Mouse (Mus musculus) limb, embryonic 10.5 days (tissue): ENCODE results near the gene Fam120b. TPM values are rescaled to one million over a fixed set of nuclear protein-coding genes. Genes with fewer than 3 reads are reported as not detected.
"Not testable (repeated sequence)": the region's sequence is repeated elsewhere in the genome, so short reads cannot be mapped to it uniquely, and the experiment has no call there.

ENCODE experiments used
- DNase-seq: peaks from one replicate; pipeline ENCODE4 v3.0.0-alpha.2; 2017; ENCODE audit warnings: low spot score
- H3K27ac ChIP-seq: fragments of 300-500 bp; sonication (generic); 2 replicates; pipeline ENCODE4 v1.5.1; 2016; ENCODE audit warnings: mild to moderate bottlenecking
- H3K27me3 ChIP-seq: fragments of 300-500 bp; sonication (generic); 2 replicates; pipeline ENCODE4 v1.6.1; 2016; ENCODE audit warnings: low read depth, mild to moderate bottlenecking; ENCODE audit not compliant: poor library complexity, severe bottlenecking
- H3K36me3 ChIP-seq: fragments of 300-500 bp; sonication (generic); 2 replicates; pipeline ENCODE4 v1.6.1; 2016; ENCODE audit warnings: mild to moderate bottlenecking, moderate library complexity
- H3K4me1 ChIP-seq: fragments of 300-500 bp; sonication (generic); 2 replicates; pipeline ENCODE4 v1.6.1; 2016
- H3K4me3 ChIP-seq: fragments of 300-500 bp; sonication (generic); 2 replicates; pipeline ENCODE4 v1.5.1; 2016; ENCODE audit warnings: mild to moderate bottlenecking, moderate library complexity
- H3K9me3 ChIP-seq: fragments of 300-500 bp; sonication (generic); replicated peaks from 2 replicates; pipeline ENCODE4 v1.6.1; 2016; ENCODE audit warnings: mild to moderate bottlenecking
- WGBS: fragments of 180-500 bp; shearing (Covaris S2); methylation state at CpG from one replicate; pipeline ENCODE4 v1.1.7; 2016; 5-methylcytosine and 5-hydroxymethylcytosine counted together
- polyA plus RNA-seq: library from polyadenylated mRNA; unstranded; fragments of >200 nt; fragmentation: Nextera tagmentation; extraction: Ambion mirVana; gene quantifications from 2 replicates; pipeline ENCODE4 v1.2.1, GENCODE M21; 2016

Gene Fam120b
- polyA plus RNA-seq, 1 experiment from 2014 or later = 27.6 TPM

GRCm38 (mm10) chr17:15425931-15426330 lies 29.9 kb downstream of the Fam120b start:
- Histone ChIP-seq H3K27me3 (no peaks in the 10 kb centered on the region), H3K4me1 (peaks cover 6% of the 10 kb centered on the region; the same call in 1 of the 2 replicates), H3K36me3 (peaks cover 88% of the 10 kb centered on the region), H3K4me3 (no peak overlapping the region), H3K9me3 (no peaks in the 10 kb centered on the region), H3K27ac (no peak overlapping the region)
- 81% methylated on average over 3 of the region's 3 CpGs for WGBS
- DNase-seq = no peak

- no peak overlapping the region for H3K27ac ChIP-seq
- H3K4me1 ChIP-seq = peaks cover 7% of the 10 kb centered on the region; the same call in 1 of the 2 replicates
- no peak overlapping the region for H3K4me3 ChIP-seq
- WGBS = 87% methylated on average over 6 of the region's 6 CpGs
- H3K27me3 ChIP-seq = no peaks in the 10 kb centered on the region
- DNase-seq = no peak
- no peaks in the 10 kb centered on the region for H3K9me3 ChIP-seq
- H3K36me3 ChIP-seq = peaks cover 75% of the 10 kb centered on the region
Observed at GRCm38 (mm10) chr17:15429451-15429850, 33.4 kb downstream of the Fam120b start.

GRCm38 (mm10) chr17:15429937-15430336 lies 33.9 kb downstream of the Fam120b start:
- Histone ChIP-seq H3K36me3 (peaks cover 70% of the 10 kb centered on the region), H3K4me3 (no peak overlapping the region), H3K9me3 (no peaks in the 10 kb centered on the region), H3K4me1 (peaks cover 7% of the 10 kb centered on the region; the same call in 1 of the 2 replicates), H3K27me3 (no peaks in the 10 kb centered on the region), H3K27ac (no peak overlapping the region)
- no peak for DNase-seq
- WGBS = 65% methylated on average over 1 of the region's 1 CpGs

- no peak overlapping the region for H3K4me3 ChIP-seq
- H3K27ac ChIP-seq = no peak overlapping the region
- H3K4me1 ChIP-seq = peaks cover 7% of the 10 kb centered on the region; the same call in 1 of the 2 replicates
- H3K36me3 ChIP-seq = peaks cover 58% of the 10 kb centered on the region
- DNase-seq = no peak
- H3K27me3 ChIP-seq = no peaks in the 10 kb centered on the region
- WGBS = 61% methylated on average over 5 of the region's 5 CpGs
- H3K9me3 ChIP-seq = no peaks in the 10 kb centered on the region
Observed at GRCm38 (mm10) chr17:15431021-15431514, 35.1 kb downstream of the Fam120b start.

- Histone ChIP-seq H3K36me3 (peaks cover 56% of the 10 kb centered on the region), H3K9me3 (no peaks in the 10 kb centered on the region), H3K4me3 (no peak overlapping the region), H3K27ac (no peak overlapping the region), H3K4me1 (peaks cover 7% of the 10 kb centered on the region; the same call in 1 of the 2 replicates), H3K27me3 (no peaks in the 10 kb centered on the region)
- 92% methylated on average over 4 of the region's 4 CpGs for WGBS
- no peak for DNase-seq
Observed at GRCm38 (mm10) chr17:15431551-15431950, 35.5 kb downstream of the Fam120b start.

- H3K9me3 ChIP-seq = no peaks in the 10 kb centered on the region
- peaks cover 7% of the 10 kb centered on the region; the same call in 1 of the 2 replicates for H3K4me1 ChIP-seq
- H3K36me3 ChIP-seq = peaks cover 51% of the 10 kb centered on the region
- H3K27me3 ChIP-seq = no peaks in the 10 kb centered on the region
- H3K4me3 ChIP-seq = no peak overlapping the region
- no peak overlapping the region for H3K27ac ChIP-seq
- DNase-seq = no peak
- WGBS = 75% methylated on average over 3 of the region's 3 CpGs
Observed at GRCm38 (mm10) chr17:15432036-15432435, 36.0 kb downstream of the Fam120b start.

GRCm38 (mm10) chr17:15434748-15435147 lies 38.7 kb downstream of the Fam120b start:
- no peak overlapping the region for H3K27ac ChIP-seq

GRCm38 (mm10) chr17:15440067-15440462 lies 44.1 kb downstream of the Fam120b start:
- Histone ChIP-seq H3K4me3 (peak overlapping the region; percentile 41), H3K27me3 (no peaks in the 10 kb centered on the region), H3K9me3 (no peaks in the 10 kb centered on the region), H3K27ac (peak overlapping the region; percentile 87), H3K36me3 (no peaks in the 10 kb centered on the region), H3K4me1 (peaks cover 20% of the 10 kb centered on the region)
- no peak for DNase-seq
- WGBS = 45% methylated on average over 8 of the region's 8 CpGs

More at GRCm38 (mm10) chr17:15434748-15435147, 38.7 kb downstream of the Fam120b start:
- Histone ChIP-seq H3K4me1 (peaks cover 9% of the 10 kb centered on the region), H3K27me3 (no peaks in the 10 kb centered on the region), H3K9me3 (no peaks in the 10 kb centered on the region), H3K36me3 (peaks cover 29% of the 10 kb centered on the region), H3K4me3 (no peak overlapping the region)
- 80% methylated on average over 3 of the region's 3 CpGs for WGBS
- no peak for DNase-seq

GRCm38 (mm10) chr17:15440463-15441121 lies 44.6 kb downstream of the Fam120b start:
- DNase-seq = peak; percentile 83
- Histone ChIP-seq H3K27ac (peak overlapping the region; percentile 87), H3K27me3 (no peaks in the 10 kb centered on the region), H3K4me3 (peak overlapping the region; percentile 41), H3K4me1 (peaks cover 20% of the 10 kb centered on the region), H3K36me3 (no peaks in the 10 kb centered on the region), H3K9me3 (no peaks in the 10 kb centered on the region)
- WGBS = 4% methylated on average over 11 of the region's 11 CpGs

- no peak for DNase-seq
- Histone ChIP-seq H3K4me1 (peaks cover 12% of the 10 kb centered on the region), H3K9me3 (no peaks in the 10 kb centered on the region), H3K27me3 (no peaks in the 10 kb centered on the region), H3K36me3 (no peaks in the 10 kb centered on the region), H3K4me3 (no peak overlapping the region), H3K27ac (no peak overlapping the region)
- 73% methylated on average over 3 of the region's 3 CpGs for WGBS
Observed at GRCm38 (mm10) chr17:15445421-15445820, 49.4 kb downstream of the Fam120b start.

GRCm38 (mm10) chr17:15447831-15448230 lies 51.8 kb downstream of the Fam120b start:
- DNase-seq = no peak
- Histone ChIP-seq H3K4me1 (no peaks in the 10 kb centered on the region), H3K9me3 (no peaks in the 10 kb centered on the region), H3K27ac (no peak overlapping the region), H3K4me3 (no peak overlapping the region), H3K36me3 (no peaks in the 10 kb centered on the region), H3K27me3 (no peaks in the 10 kb centered on the region)
- WGBS = 80% methylated on average over 5 of the region's 5 CpGs

- H3K4me1 ChIP-seq, H3K27ac ChIP-seq, H3K36me3 ChIP-seq, DNase-seq, H3K4me3 ChIP-seq, H3K27me3 ChIP-seq, H3K9me3 ChIP-seq: not testable (repeated sequence)
- WGBS = 81% methylated on average over 6 of the region's 6 CpGs
Observed at GRCm38 (mm10) chr17:15449144-15449543, 53.1 kb downstream of the Fam120b start.

GRCm38 (mm10) chr17:15449606-15450005 lies 53.6 kb downstream of the Fam120b start:
- DNase-seq = no peak
- Histone ChIP-seq H3K9me3 (no peaks in the 10 kb centered on the region), H3K4me3 (no peak overlapping the region), H3K4me1 (no peaks in the 10 kb centered on the region), H3K27me3 (no peaks in the 10 kb centered on the region), H3K27ac (no peak overlapping the region), H3K36me3 (no peaks in the 10 kb centered on the region)
- 69% methylated on average over 3 of the region's 3 CpGs for WGBS
